Mouse (Mus musculus) T-cell, adult 2 months (primary cell): ENCODE measurements around the gene Tbx18.

Experiments used
- DNase-seq: peaks from one replicate; pipeline ENCODE4 v3.0.0; 2022; ENCODE audit warnings: low spot score

Gene Tbx18

GRCm38 (mm10) chr9:87710360-87710759, 20.7 kb downstream of the Tbx18 start:
- no peak for DNase-seq

- DNase-seq = no peak
Observed at GRCm38 (mm10) chr9:87708151-87708550, 22.9 kb downstream of the Tbx18 start.

- no peak for DNase-seq
Observed at GRCm38 (mm10) chr9:87702267-87702666, 28.8 kb downstream of the Tbx18 start.

GRCm38 (mm10) chr9:87686981-87687380, 44.1 kb downstream of the Tbx18 start:
- no peak for DNase-seq

GRCm38 (mm10) chr9:87682247-87682646, 48.8 kb downstream of the Tbx18 start:
- DNase-seq = no peak
